Mouse (Mus musculus): Measurements from ENCODE around the gene Dhx33.

- TF ChIP-seq CTCF (IDR thresholded peaks at IDR 0.05; ENCODE audit: low read depth), result peak; percentile 42
- no peak for TF ChIP-seq EP300 (optimal IDR thresholded peaks at IDR 0.05)
These were observed 61.6 kb downstream of the Dhx33 start for GRCm38 (mm10) chr11:70942596-70942995.

Measured in stomach, postnatal 0 days (tissue).